8 mouse cellular contexts compared by ENCODE assay signal in the genomic region with DNA sequence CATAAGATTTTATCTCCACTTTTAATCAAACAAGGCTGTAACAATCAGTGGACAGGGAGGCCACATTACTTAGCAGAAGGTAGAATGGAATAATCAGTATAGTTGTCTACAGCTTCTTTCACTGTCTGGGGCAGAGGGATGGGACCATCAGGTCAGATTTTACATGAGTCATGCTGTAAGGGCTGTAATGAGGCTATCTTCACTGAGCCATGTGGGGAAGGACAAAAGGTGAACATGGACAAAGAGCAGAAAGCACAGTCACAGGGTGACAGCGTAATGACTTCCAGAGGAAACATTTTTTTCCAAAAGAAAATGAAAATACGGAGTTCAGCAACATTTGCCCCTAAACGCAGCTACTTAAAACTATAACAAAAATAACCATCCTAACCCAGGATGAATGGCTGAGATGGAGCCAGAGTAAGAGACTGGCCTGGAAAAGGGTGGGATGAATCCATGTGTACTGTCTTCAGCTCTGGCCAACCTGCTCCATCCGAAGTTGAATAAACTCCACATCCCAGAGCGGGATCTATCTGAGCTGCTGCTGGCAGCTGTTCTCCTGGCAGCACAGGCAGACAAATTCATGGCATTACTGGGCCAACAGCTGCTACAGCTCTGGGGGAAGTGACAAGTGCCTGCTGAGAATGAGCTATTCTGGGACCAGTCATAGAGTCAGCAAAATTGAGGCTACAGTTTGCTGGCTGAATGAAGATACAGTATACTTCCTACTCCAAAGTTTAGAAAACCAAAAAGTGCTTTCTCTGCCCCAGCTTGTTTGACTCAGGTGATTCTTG.
A peak's percentile ranks its signal among the peaks of the same experiment; 100 is the strongest.
DNase-seq lines count a peak whose midpoint lies in the region; ATAC-seq and TF ChIP-seq lines count a peak whose summit lies in the region.

No protein-coding gene starts in this region.

- no peaks in the 10 kb centered on the region for H3K36me3 ChIP-seq in midbrain, embryonic 13.5 days
- no peaks in the 10 kb centered on the region for H3K36me3 ChIP-seq in midbrain, embryonic 11.5 days (ENCODE audit: control insufficient read depth, insufficient read depth, low read length)
- H3K36me3 ChIP-seq in embryonic facial prominence, embryonic 15.5 days = no peaks in the 10 kb centered on the region
- H3K36me3 ChIP-seq in heart, embryonic 13.5 days = peaks cover 13% of the 10 kb centered on the region
- H3K36me3 ChIP-seq in lung, postnatal 0 days (ENCODE audit: insufficient read depth, low read length) = no peaks in the 10 kb centered on the region
- no peaks in the 10 kb centered on the region for H3K36me3 ChIP-seq in stomach, embryonic 14.5 days (ENCODE audit: control insufficient read depth, insufficient read depth, low read length)

- no peak overlapping the region for H3K4me3 ChIP-seq in midbrain, embryonic 13.5 days (replicated peaks)
- no peak overlapping the region for H3K4me3 ChIP-seq in midbrain, embryonic 11.5 days (ENCODE audit: low read depth, low read length)
- no peak overlapping the region for H3K4me3 ChIP-seq in embryonic facial prominence, embryonic 15.5 days (replicated peaks)
- peak overlapping the region; percentile 19 for H3K4me3 ChIP-seq in heart, embryonic 13.5 days
- no peak overlapping the region for H3K4me3 ChIP-seq in lung, postnatal 0 days (ENCODE audit: low read depth, low read length)
- H3K4me3 ChIP-seq in stomach, embryonic 14.5 days (ENCODE audit: low read depth, low read length) = no peak overlapping the region

- peak; percentile 22; the same call in 1 of the 2 replicates for ATAC-seq in midbrain, embryonic 13.5 days
- no peak for ATAC-seq in midbrain, embryonic 11.5 days (ENCODE audit: low FRiP score)
- peak; percentile 64 for ATAC-seq in embryonic facial prominence, embryonic 15.5 days (ENCODE audit: insufficient number of reproducible peaks, low FRiP score, low TSS enrichment, low read depth)
- peak; percentile 52; the same call in 1 of the 2 replicates for ATAC-seq in heart, embryonic 13.5 days (ENCODE audit: extremely low read depth, insufficient number of reproducible peaks, low FRiP score, low TSS enrichment)
- peak; percentile 90 for ATAC-seq in lung, postnatal 0 days
- ATAC-seq in stomach, embryonic 14.5 days (ENCODE audit: insufficient number of reproducible peaks, insufficient read depth, low FRiP score, low read depth) = peak; percentile 46; the same call in 1 of the 2 replicates

- H3K9me3 ChIP-seq in midbrain, embryonic 13.5 days = no peaks in the 10 kb centered on the region
- no peaks in the 10 kb centered on the region for H3K9me3 ChIP-seq in midbrain, embryonic 11.5 days (ENCODE audit: control insufficient read depth, low read length)
- H3K9me3 ChIP-seq in embryonic facial prominence, embryonic 15.5 days (replicated peaks) = no peaks in the 10 kb centered on the region
- no peaks in the 10 kb centered on the region for H3K9me3 ChIP-seq in heart, embryonic 13.5 days
- no peaks in the 10 kb centered on the region for H3K9me3 ChIP-seq in lung, postnatal 0 days (ENCODE audit: low read length)
- no peaks in the 10 kb centered on the region for H3K9me3 ChIP-seq in stomach, embryonic 14.5 days (ENCODE audit: control insufficient read depth, low read depth, low read length)

- H3K4me1 ChIP-seq in midbrain, embryonic 13.5 days (replicated peaks) = peaks cover 40% of the 10 kb centered on the region
- H3K4me1 ChIP-seq in midbrain, embryonic 11.5 days (ENCODE audit: control insufficient read depth, insufficient read depth, low read length) = peaks cover 9% of the 10 kb centered on the region; the same call in 1 of the 2 replicates
- H3K4me1 ChIP-seq in embryonic facial prominence, embryonic 15.5 days = peaks cover 39% of the 10 kb centered on the region
- H3K4me1 ChIP-seq in heart, embryonic 13.5 days = peaks cover 65% of the 10 kb centered on the region
- H3K4me1 ChIP-seq in lung, postnatal 0 days (ENCODE audit: insufficient read depth, low read depth, low read length) = 0 out of 2 replicates have a peak, but pooled peaks cover 2% of the 10 kb centered on the region
- H3K4me1 ChIP-seq in stomach, embryonic 14.5 days (ENCODE audit: control insufficient read depth, insufficient read depth, low read length) = peaks cover 15% of the 10 kb centered on the region

- TF ChIP-seq CTCF in lung, postnatal 0 days (IDR thresholded peaks at IDR 0.05) = no peak

- no peak overlapping the region; the same call in 1 of the 2 replicates for H3K27ac ChIP-seq in midbrain, embryonic 13.5 days
- no peak overlapping the region for H3K27ac ChIP-seq in midbrain, embryonic 11.5 days (ENCODE audit: low read depth, low read length)
- peak overlapping the region; percentile 45; the same call in 1 of the 2 replicates for H3K27ac ChIP-seq in embryonic facial prominence, embryonic 15.5 days (replicated peaks)
- H3K27ac ChIP-seq in heart, embryonic 13.5 days (replicated peaks) = peak overlapping the region; percentile 83
- H3K27ac ChIP-seq in lung, postnatal 0 days (ENCODE audit: low read length) = no peak overlapping the region
- no peak overlapping the region for H3K27ac ChIP-seq in stomach, embryonic 14.5 days (ENCODE audit: low read length)

- TF ChIP-seq EP300 in lung, postnatal 0 days (IDR thresholded peaks at IDR 0.05) = no peak

- H3K9ac ChIP-seq in midbrain, embryonic 13.5 days (replicated peaks) = no peak overlapping the region
- H3K9ac ChIP-seq in midbrain, embryonic 11.5 days (ENCODE audit: low read length) = no peak overlapping the region
- no peak overlapping the region for H3K9ac ChIP-seq in embryonic facial prominence, embryonic 15.5 days
- H3K9ac ChIP-seq in heart, embryonic 13.5 days = peak overlapping the region; percentile 47
- H3K9ac ChIP-seq in lung, postnatal 0 days (replicated peaks; ENCODE audit: low read depth) = no peak overlapping the region
- H3K9ac ChIP-seq in stomach, embryonic 14.5 days (replicated peaks; ENCODE audit: low read depth, low read length) = no peak overlapping the region

- no peaks in the 10 kb centered on the region for H3K27me3 ChIP-seq in midbrain, embryonic 13.5 days
- no peaks in the 10 kb centered on the region for H3K27me3 ChIP-seq in midbrain, embryonic 11.5 days (ENCODE audit: control insufficient read depth, insufficient read depth, low read length)
- no peaks in the 10 kb centered on the region for H3K27me3 ChIP-seq in embryonic facial prominence, embryonic 15.5 days
- H3K27me3 ChIP-seq in heart, embryonic 13.5 days (replicated peaks) = no peaks in the 10 kb centered on the region
- H3K27me3 ChIP-seq in lung, postnatal 0 days (replicated peaks; ENCODE audit: insufficient read depth, low read length) = no peaks in the 10 kb centered on the region
- H3K27me3 ChIP-seq in stomach, embryonic 14.5 days (ENCODE audit: control insufficient read depth, insufficient read depth, low read length) = no peaks in the 10 kb centered on the region

- 73% methylated on average over 5 of the region's 5 CpGs for WGBS in midbrain, embryonic 13.5 days
- 80% methylated on average over 5 of the region's 5 CpGs for WGBS in midbrain, embryonic 11.5 days
- 58% methylated on average over 5 of the region's 5 CpGs for WGBS in embryonic facial prominence, embryonic 15.5 days
- WGBS in heart, embryonic 13.5 days = 24% methylated on average over 5 of the region's 5 CpGs
- WGBS in lung, postnatal 0 days = 67% methylated on average over 5 of the region's 5 CpGs
- 47% methylated on average over 5 of the region's 5 CpGs for WGBS in stomach, embryonic 14.5 days

- H3K4me2 ChIP-seq in midbrain, embryonic 13.5 days (replicated peaks) = no peak overlapping the region
- no peak overlapping the region for H3K4me2 ChIP-seq in midbrain, embryonic 11.5 days
- H3K4me2 ChIP-seq in embryonic facial prominence, embryonic 15.5 days (replicated peaks) = no peak overlapping the region
- H3K4me2 ChIP-seq in heart, embryonic 13.5 days = peak overlapping the region; percentile 59
- no peak overlapping the region for H3K4me2 ChIP-seq in lung, postnatal 0 days (replicated peaks; ENCODE audit: low read depth, low read length)
- no peak overlapping the region for H3K4me2 ChIP-seq in stomach, embryonic 14.5 days (replicated peaks; ENCODE audit: low read depth, low read length)

- no peak for DNase-seq in midbrain, embryonic 11.5 days (ENCODE audit: low spot score, missing footprints)
- peak; percentile 78 for DNase-seq in kidney, postnatal 14 days
- peak; percentile 80 for DNase-seq in lung, postnatal 0 days (ENCODE audit: low spot score)
- DNase-seq in spleen, adult 18-20 months = no peak

Comparison
In these comparisons a context has a peak if more than half of its experiments do, and no peak if none do; other contexts are left out.
1. H3K27ac ChIP-seq: peak in embryonic facial prominence, embryonic 15.5 days (single experiment) and heart, embryonic 13.5 days (single experiment); none in midbrain, embryonic 13.5 days (single experiment), midbrain, embryonic 11.5 days (single experiment), lung, postnatal 0 days (single experiment) and stomach, embryonic 14.5 days (single experiment).
2. DNase-seq: peak in kidney, postnatal 14 days (single experiment) and lung, postnatal 0 days (single experiment); none in midbrain, embryonic 11.5 days (single experiment) and spleen, adult 18-20 months (0 of 2).